In the genomic region with DNA sequence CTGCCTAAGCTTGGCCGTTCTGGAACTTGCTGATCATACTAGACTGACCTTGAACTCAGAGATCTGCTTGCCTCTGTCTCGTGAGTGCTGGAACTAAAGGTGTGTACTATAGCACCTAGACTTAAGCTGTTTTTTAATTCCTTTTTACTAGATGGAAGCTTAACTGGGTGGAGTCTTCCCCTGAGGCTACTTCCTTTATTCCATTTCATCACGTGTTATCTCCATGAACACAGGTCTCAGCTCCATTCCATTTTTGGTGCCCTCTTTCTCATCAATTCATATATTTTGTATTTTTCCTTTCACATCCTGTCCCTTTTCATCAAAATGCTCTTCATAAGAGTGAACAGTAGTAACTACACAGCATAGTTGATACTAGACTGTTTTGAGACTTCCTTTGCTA, we compare ENCODE assay signal across 24 mouse cellular contexts. TPM values are rescaled to one million over a fixed set of nuclear protein-coding genes. Genes with fewer than 3 reads are reported as not detected.
DNase-seq lines count a peak whose midpoint lies in the region; ATAC-seq and TF ChIP-seq lines count a peak whose summit lies in the region.
"Had no signal": no experiment of that assay in that cellular context is flagged by ENCODE, and none has a peak within 500 bp of the region (broad histone marks: within the 10 kb centered on the region; RNA-seq: fewer than 3 reads in every experiment).

No protein-coding gene starts in this region.

- no peak overlapping the region for H3K4me2 ChIP-seq in kidney, embryonic 14.5 days (replicated peaks; ENCODE audit: low read depth, low read length)
- H3K4me2 ChIP-seq in liver, embryonic 14.5 days (ENCODE audit: low read depth) = peak overlapping the region; percentile 31
- no peak overlapping the region for H3K4me2 ChIP-seq in hindbrain, embryonic 12.5 days (replicated peaks)
- H3K4me2 ChIP-seq: embryonic facial prominence, embryonic 15.5 days; forebrain, embryonic 15.5 days; heart, embryonic 13.5 days; hindbrain, embryonic 13.5 days had no signal

- no peak for ATAC-seq in kidney, embryonic 14.5 days (ENCODE audit: low FRiP score, low TSS enrichment)
- no peak for ATAC-seq in liver, embryonic 14.5 days (ENCODE audit: insufficient read depth)
- ATAC-seq in hindbrain, embryonic 12.5 days (ENCODE audit: low FRiP score) = no peak
- ATAC-seq: forebrain, embryonic 15.5 days; hindbrain, postnatal 0 days; Patski had no signal

- intact Hi-C loops in left cerebral cortex, postnatal 36 days (cut with DNase I) = no loop called here

- H3K27ac ChIP-seq in kidney, adult 2 months (ENCODE audit: insufficient read depth, low read depth, low read length) = peak overlapping the region; percentile 16; the same call in 1 of the 2 replicates
- no peak overlapping the region for H3K27ac ChIP-seq in kidney, embryonic 14.5 days (ENCODE audit: low read depth, low read length)
- 0 out of 2 replicates have a peak overlapping the region, but pooled peaks have one; percentile 15 for H3K27ac ChIP-seq in spleen, adult 2 months (ENCODE audit: insufficient read depth, low read length)
- peak overlapping the region; percentile 39 for H3K27ac ChIP-seq in liver, embryonic 14.5 days
- H3K27ac ChIP-seq in macrophage = peak overlapping the region; percentile 37
- H3K27ac ChIP-seq in hindbrain, embryonic 12.5 days = no peak overlapping the region
- H3K27ac ChIP-seq: embryonic facial prominence, embryonic 15.5 days; forebrain, embryonic 15.5 days; heart, embryonic 13.5 days; hindbrain, embryonic 13.5 days; hindbrain, postnatal 0 days had no signal

- WGBS in kidney, adult 2 months = 46% methylated on average over 3 of the region's 3 CpGs
- WGBS in kidney, embryonic 14.5 days = 80% methylated on average over 3 of the region's 3 CpGs
- WGBS in spleen, adult 2 months = 69% methylated on average over 3 of the region's 3 CpGs
- 36% methylated on average over 3 of the region's 3 CpGs for WGBS in liver, embryonic 14.5 days (ENCODE audit: insufficient replicate concordance)
- WGBS in macrophage (ENCODE audit: missing documents) = 61% methylated on average over 3 of the region's 3 CpGs
- 91% methylated on average over 3 of the region's 3 CpGs for WGBS in hindbrain, embryonic 12.5 days

- H3K9ac ChIP-seq in kidney, embryonic 14.5 days (ENCODE audit: low read depth, low read length) = no peak overlapping the region
- H3K9ac ChIP-seq in liver, embryonic 14.5 days (replicated peaks) = peak overlapping the region; percentile 9; the same call in 1 of the 2 replicates
- H3K9ac ChIP-seq in hindbrain, embryonic 12.5 days = no peak overlapping the region
- H3K9ac ChIP-seq: embryonic facial prominence, embryonic 15.5 days; forebrain, embryonic 15.5 days; heart, embryonic 13.5 days; hindbrain, embryonic 13.5 days had no signal

- no peak for TF ChIP-seq EP300 in liver, embryonic 14.5 days (IDR thresholded peaks at IDR 0.05; ENCODE audit: low read depth)

- H3K4me1 ChIP-seq in kidney, adult 2 months (ENCODE audit: control insufficient read depth, insufficient read depth, low read length) = peaks cover 29% of the 10 kb centered on the region
- H3K4me1 ChIP-seq in kidney, embryonic 14.5 days (ENCODE audit: control insufficient read depth, insufficient read depth, low read length) = 0 out of 2 replicates have a peak, but pooled peaks cover 5% of the 10 kb centered on the region
- H3K4me1 ChIP-seq in spleen, adult 2 months (ENCODE audit: control insufficient read depth, insufficient read depth, insufficient read length) = peaks cover 28% of the 10 kb centered on the region
- peaks cover 38 to 57% of the 10 kb centered on the region in 2 experiments for H3K4me1 ChIP-seq in liver, embryonic 14.5 days (replicated peaks; ENCODE audit: control insufficient read depth in 2 of 2, insufficient read depth in 2 of 2, low read length in 1 of 2)
- H3K4me1 ChIP-seq in hindbrain, embryonic 12.5 days = no peaks in the 10 kb centered on the region
- H3K4me1 ChIP-seq: forebrain, embryonic 15.5 days; hindbrain, embryonic 13.5 days had no signal

- H3K36me3 ChIP-seq in kidney, adult 2 months (ENCODE audit: control insufficient read depth, insufficient read depth, low read length) = no peaks in the 10 kb centered on the region
- no peaks in the 10 kb centered on the region for H3K36me3 ChIP-seq in kidney, embryonic 14.5 days (ENCODE audit: control insufficient read depth, insufficient read depth, low read length)
- no peaks in the 10 kb centered on the region for H3K36me3 ChIP-seq in spleen, adult 2 months (ENCODE audit: control insufficient read depth, insufficient read depth, low read length)
- peaks cover 5% of the 10 kb centered on the region for H3K36me3 ChIP-seq in liver, embryonic 14.5 days (replicated peaks; ENCODE audit: control insufficient read depth, insufficient read depth, low read depth)
- no peaks in the 10 kb centered on the region for H3K36me3 ChIP-seq in macrophage (ENCODE audit: inconsistent target)
- H3K36me3 ChIP-seq in hindbrain, embryonic 12.5 days = 0 out of 2 replicates have a peak, but pooled peaks cover 3% of the 10 kb centered on the region
- H3K36me3 ChIP-seq: forebrain, embryonic 15.5 days; G1E; hindbrain, embryonic 13.5 days had no signal

- H3K79me2 ChIP-seq in macrophage (ENCODE audit: inconsistent target) = peaks cover 100% of the 10 kb centered on the region

- TF ChIP-seq CTCF in kidney, adult 2 months (conservative IDR thresholded peaks at IDR 0.05; ENCODE audit: insufficient read depth, insufficient read length, low read depth, low read length) = no peak
- TF ChIP-seq CTCF in spleen, adult 2 months (IDR thresholded peaks at IDR 0.05; ENCODE audit: extremely low read depth, insufficient read depth, insufficient read length, insufficient replicate concordance) = no peak
- TF ChIP-seq CTCF in liver, embryonic 14.5 days (IDR thresholded peaks at IDR 0.05; ENCODE audit: low read depth) = no peak

- H3K9me3 ChIP-seq in kidney, embryonic 14.5 days (ENCODE audit: control insufficient read depth, low read length) = no peaks in the 10 kb centered on the region
- H3K9me3 ChIP-seq in liver, embryonic 14.5 days (ENCODE audit: control insufficient read depth, low read length) = no peaks in the 10 kb centered on the region
- no peaks in the 10 kb centered on the region for H3K9me3 ChIP-seq in hindbrain, embryonic 12.5 days (replicated peaks)
- H3K9me3 ChIP-seq: embryonic facial prominence, embryonic 15.5 days; forebrain, embryonic 15.5 days; G1E; heart, embryonic 13.5 days; hindbrain, embryonic 13.5 days had no signal

- no peaks in the 10 kb centered on the region for H3K27me3 ChIP-seq in kidney, adult 2 months (replicated peaks; ENCODE audit: control insufficient read depth, insufficient read depth, low read length)
- no peaks in the 10 kb centered on the region for H3K27me3 ChIP-seq in kidney, embryonic 14.5 days (ENCODE audit: control insufficient read depth, insufficient read depth, low read length)
- H3K27me3 ChIP-seq in spleen, adult 2 months (ENCODE audit: control insufficient read depth, insufficient read depth, low read length) = no peaks in the 10 kb centered on the region
- H3K27me3 ChIP-seq in liver, embryonic 14.5 days (ENCODE audit: control insufficient read depth, insufficient read depth, low read length) = no peaks in the 10 kb centered on the region
- no peaks in the 10 kb centered on the region for H3K27me3 ChIP-seq in hindbrain, embryonic 12.5 days
- H3K27me3 ChIP-seq: embryonic facial prominence, embryonic 15.5 days; forebrain, embryonic 15.5 days; heart, embryonic 13.5 days; hindbrain, embryonic 13.5 days; Patski had no signal

- TF ChIP-seq POLR2A in kidney, adult 2 months (IDR thresholded peaks at IDR 0.05; ENCODE audit: low read depth, low read length) = no peak
- no peak for TF ChIP-seq POLR2A in spleen, adult 2 months (IDR thresholded peaks at IDR 0.05; ENCODE audit: low read depth, low read length)

- no peak overlapping the region for H3K4me3 ChIP-seq in kidney, adult 2 months (ENCODE audit: insufficient read depth, low read depth, low read length)
- no peak overlapping the region for H3K4me3 ChIP-seq in kidney, embryonic 14.5 days (ENCODE audit: low read length)
- no peak overlapping the region for H3K4me3 ChIP-seq in spleen, adult 2 months (ENCODE audit: extremely low read depth, insufficient read depth, insufficient read length)
- H3K4me3 ChIP-seq in liver, embryonic 14.5 days (ENCODE audit: insufficient read depth in 1 of 2, low read depth in 2 of 2, low read length in 2 of 2) = no peak overlapping the region
- no peak overlapping the region for H3K4me3 ChIP-seq in macrophage (ENCODE audit: inconsistent target)
- H3K4me3 ChIP-seq in hindbrain, embryonic 12.5 days = no peak overlapping the region
- H3K4me3 ChIP-seq: embryonic facial prominence, embryonic 15.5 days; erythroblast, embryonic 14.5 days; forebrain, embryonic 15.5 days; heart, embryonic 13.5 days; hindbrain, embryonic 13.5 days had no signal

- no peak for DNase-seq in kidney, adult 2 months
- no peak for DNase-seq in spleen, adult 2 months (ENCODE audit: low read depth in 1 of 2, low spot score in 2 of 2)
- DNase-seq in spleen, postnatal 36 days (ENCODE audit: low spot score in 2 of 2) = no peak
- DNase-seq in liver, embryonic 14.5 days (ENCODE audit: low read depth in 3 of 3, low spot score in 3 of 3) = no peak
- DNase-seq in left cerebral cortex, postnatal 36 days (ENCODE audit: low spot score in 2 of 2) = no peak
- DNase-seq: adrenal gland, postnatal 25 days; B cell, adult 2 months; cerebellum, adult 2 months; cerebellum, postnatal 10 days; embryo, embryonic 11 days; gastrocnemius, postnatal 36 days; heart, adult 11 months; heart, postnatal 4 days had no signal

RNA-seq across cellular contexts. Expression of a gene that starts 15.8 kb away (rescaled TPM):
- polyA plus RNA-seq in kidney, adult 2 months (2012; rRNA removed) = 94.8 and 95.4 TPM in 2 replicates
- polyA plus RNA-seq in kidney, embryonic 14.5 days (2014; fragmentation: Nextera tagmentation; extraction: Ambion mirVana) = 47.0 and 76.3 TPM in 2 replicates
- 26.3 and 28.9 TPM in 2 replicates for polyA plus RNA-seq in spleen, adult 2 months (2012; rRNA removed)
- 19.8 and 21.0 TPM in 2 replicates for polyA plus RNA-seq in liver, embryonic 14.5 days (2012; rRNA removed)
- 43.2 and 51.2 TPM in 2 replicates for polyA plus RNA-seq in liver, embryonic 14.5 days (2014; fragmentation: Nextera tagmentation; extraction: Ambion mirVana)
- 100 to 1,000 TPM in 14 of 26 experiments, 10 to 100 TPM in 12; 26.9 to 211 (median 111) TPM for total RNA-seq in macrophage (2018; cell fraction: chromatin; rRNA removed)
- 100 to 1,000 TPM in 15 of 26 experiments, 10 to 100 TPM in 11; 67.4 to 191 (median 114) TPM for total RNA-seq in macrophage (2018; cell fraction: cytosol; rRNA removed)
- total RNA-seq in macrophage (2018; cell fraction: nucleus; rRNA removed) = 100 to 1,000 TPM in 9 of 26 experiments, 10 to 100 TPM in 17; 45.9 to 181 (median 92.4) TPM
- polyA plus RNA-seq in macrophage (2018) = 86.4 to 118 TPM (median 89.9 TPM) in 3 replicates
- 114 and 117 TPM in 2 replicates for polyA plus RNA-seq in hindbrain, embryonic 12.5 days (2016; fragmentation: Nextera tagmentation; extraction: Ambion mirVana)
- 100 to 1,000 TPM; 199 to 214 TPM for total RNA-seq in left cerebral cortex, postnatal 36 days (2021)

RNA-seq across cellular contexts. Expression of a gene that starts 38.1 kb away (rescaled TPM):
- 34.4 and 35.6 TPM in 2 replicates for polyA plus RNA-seq in kidney, adult 2 months (2012; rRNA removed)
- 28.9 and 38.8 TPM in 2 replicates for polyA plus RNA-seq in kidney, embryonic 14.5 days (2014; fragmentation: Nextera tagmentation; extraction: Ambion mirVana)
- 13.8 and 14.6 TPM in 2 replicates for polyA plus RNA-seq in spleen, adult 2 months (2012; rRNA removed)
- polyA plus RNA-seq in liver, embryonic 14.5 days (2012; rRNA removed) = 6.3 and 12.1 TPM in 2 replicates
- polyA plus RNA-seq in liver, embryonic 14.5 days (2014; fragmentation: Nextera tagmentation; extraction: Ambion mirVana) = 23.0 and 24.2 TPM in 2 replicates
- 10 to 100 TPM in 25 of 26 experiments, 1 to 10 TPM in 1; 9.9 to 68.1 (median 29.1) TPM for total RNA-seq in macrophage (2018; cell fraction: chromatin; rRNA removed)
- 10 to 100 TPM; 15.2 to 29.7 (median 24.6) TPM for total RNA-seq in macrophage (2018; cell fraction: cytosol; rRNA removed)
- 10 to 100 TPM; 10.8 to 46.0 (median 24.5) TPM for total RNA-seq in macrophage (2018; cell fraction: nucleus; rRNA removed)
- polyA plus RNA-seq in macrophage (2018) = 23.1 to 31.1 TPM (median 25.0 TPM) in 3 replicates
- 31.8 and 32.1 TPM in 2 replicates for polyA plus RNA-seq in hindbrain, embryonic 12.5 days (2016; fragmentation: Nextera tagmentation; extraction: Ambion mirVana)
- 10 to 100 TPM; 67.2 to 68.4 TPM for total RNA-seq in left cerebral cortex, postnatal 36 days (2021)

Comparison
In these comparisons a context has a peak if more than half of its experiments do, and no peak if none do; other contexts are left out.
1. H3K27ac ChIP-seq: peak in kidney, adult 2 months (single experiment), spleen, adult 2 months (single experiment), liver, embryonic 14.5 days (single experiment) and macrophage (single experiment); none in kidney, embryonic 14.5 days (single experiment) and hindbrain, embryonic 12.5 days (single experiment).